Mouse (Mus musculus): ENCODE results near the gene Acsm5. TPM values are rescaled to one million over a fixed set of nuclear protein-coding genes. Genes with fewer than 3 reads are reported as not detected.

Acsm5 gene
- polyA plus RNA-seq (2016; fragmentation: Nextera tagmentation; extraction: Ambion mirVana), result not detected in 2 replicates

DNA sequence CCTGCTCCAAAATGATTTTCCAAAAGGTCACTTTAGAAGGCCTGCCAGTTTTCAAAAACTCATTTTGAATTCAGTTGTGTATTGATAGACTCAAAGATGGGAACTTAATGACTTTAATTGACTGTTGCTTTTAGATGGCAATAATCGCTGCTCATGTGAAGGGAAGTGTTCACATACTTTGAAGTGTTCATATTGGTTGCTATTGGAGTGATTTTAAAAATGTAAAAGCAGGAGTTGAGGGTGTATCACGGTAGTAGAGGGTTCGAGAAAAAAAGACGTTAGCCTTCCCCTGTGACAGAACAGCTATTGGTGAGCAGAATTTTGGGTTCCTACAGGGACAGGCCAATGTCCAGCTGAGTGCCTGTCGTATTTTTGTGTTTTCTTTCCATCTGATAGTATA is at the start of gene Acsm5:
Gene Acsm5 (plus strand): TSS at position 301 of the 400 bp plus-strand sequence.
- H3K9ac ChIP-seq, result no peak within 1 kb of the TSS
- H3K9me3 ChIP-seq (replicated peaks), result no peaks in the 10 kb centered on the region
- WGBS, result 72% methylated on average over 5 of the region's 5 CpGs

DNA sequence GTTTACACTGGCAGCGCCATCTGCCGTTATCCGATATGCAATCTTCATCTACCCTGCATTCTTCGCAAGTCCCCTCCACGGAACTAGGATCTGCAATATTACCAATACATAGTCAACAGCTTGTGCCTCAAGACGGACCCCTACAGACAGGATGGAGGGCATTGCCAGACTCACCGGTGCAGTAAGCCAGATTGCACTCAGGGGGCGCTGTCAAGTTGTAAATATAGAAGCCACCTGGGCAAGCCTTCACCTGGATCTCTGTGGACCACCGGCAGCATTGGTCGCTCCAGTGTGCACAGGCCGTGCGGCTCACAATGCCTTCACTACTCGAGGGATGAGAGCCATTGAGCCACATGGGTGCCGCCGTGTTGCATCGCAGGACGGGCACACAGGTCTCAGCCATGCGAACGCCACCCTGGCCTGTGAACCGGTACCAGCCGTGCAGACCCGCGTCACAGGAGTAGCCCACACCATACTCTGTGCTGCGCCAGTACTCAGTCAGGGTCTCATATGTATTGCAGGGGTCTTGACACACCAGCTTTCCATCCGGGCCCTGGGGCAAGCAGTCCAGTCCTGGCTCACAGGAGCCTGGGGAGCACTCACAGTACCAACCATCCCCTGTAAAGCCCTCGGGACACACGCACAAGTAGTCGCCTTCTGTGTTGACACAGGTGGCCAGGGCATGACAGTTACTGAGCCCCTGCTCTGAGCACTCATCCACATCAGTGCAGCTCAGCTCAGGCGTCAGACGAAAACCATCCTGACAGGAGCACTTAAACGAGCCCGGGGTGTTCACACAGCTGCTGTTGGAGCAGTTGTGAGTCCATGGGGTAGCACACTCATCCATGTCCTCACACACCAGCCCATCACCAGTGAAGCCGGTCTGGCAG is 42.5 kb upstream of the Acsm5 start:
- H3K4me3 ChIP-seq, result no peak overlapping the region
- 72% methylated on average over 33 of the region's 33 CpGs for WGBS
- H3K36me3 ChIP-seq, result no peaks in the 10 kb centered on the region
- no peaks in the 10 kb centered on the region for H3K9me3 ChIP-seq (replicated peaks)
- H3K27me3 ChIP-seq, result no peaks in the 10 kb centered on the region
- H3K4me1 ChIP-seq, result no peaks in the 10 kb centered on the region
- ATAC-seq (ENCODE audit: low FRiP score), result 0 out of 2 replicates have a peak, but pooled peaks have one; percentile 16
- no peak overlapping the region for H3K4me2 ChIP-seq (replicated peaks)
- no peak overlapping the region for H3K9ac ChIP-seq
- no peak overlapping the region for H3K27ac ChIP-seq

More for the DNA sequence above, at the start of gene Acsm5:
- Histone ChIP-seq H3K36me3 (no peaks in the 10 kb centered on the region), H3K4me2 (replicated peaks) (no peak within 1 kb of the TSS), H3K4me1 (no peaks in the 10 kb centered on the region), H3K4me3 (no peak within 1 kb of the TSS), H3K27ac (no peak within 1 kb of the TSS), H3K27me3 (no peaks in the 10 kb centered on the region)
- no peak for ATAC-seq (ENCODE audit: low FRiP score)

DNA sequence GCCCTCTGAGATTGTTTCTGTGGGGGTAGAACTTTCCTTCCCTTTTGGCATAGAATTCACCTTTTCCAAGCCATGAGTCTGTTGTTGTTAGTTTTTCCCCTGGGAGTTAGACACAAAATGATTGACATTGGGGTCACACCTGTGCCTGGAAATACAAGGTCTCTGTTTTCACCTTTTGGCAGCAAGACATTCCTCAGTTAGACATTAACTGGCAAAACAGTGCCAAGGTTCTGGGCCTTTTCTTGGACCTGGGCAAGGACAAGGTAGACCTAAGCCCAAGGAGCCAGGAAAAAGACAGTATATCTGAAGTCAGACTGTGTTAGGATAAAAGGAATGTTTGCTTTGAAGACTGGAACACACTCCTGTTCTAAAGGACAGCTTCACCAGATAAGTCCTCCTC is 40.0 kb upstream of the Acsm5 start, which contains the start of gene Umod:
Gene Umod (minus strand): TSS at position 27 of the 400 bp plus-strand sequence.
- Histone ChIP-seq H3K9ac (no peak within 1 kb of the TSS), H3K36me3 (no peaks in the 10 kb centered on the region), H3K27ac (no peak within 1 kb of the TSS), H3K4me2 (replicated peaks) (no peak within 1 kb of the TSS), H3K4me3 (no peak within 1 kb of the TSS), H3K9me3 (replicated peaks) (no peaks in the 10 kb centered on the region), H3K27me3 (no peaks in the 10 kb centered on the region), H3K4me1 (no peaks in the 10 kb centered on the region)
- ATAC-seq (ENCODE audit: low FRiP score), result no peak

DNA sequence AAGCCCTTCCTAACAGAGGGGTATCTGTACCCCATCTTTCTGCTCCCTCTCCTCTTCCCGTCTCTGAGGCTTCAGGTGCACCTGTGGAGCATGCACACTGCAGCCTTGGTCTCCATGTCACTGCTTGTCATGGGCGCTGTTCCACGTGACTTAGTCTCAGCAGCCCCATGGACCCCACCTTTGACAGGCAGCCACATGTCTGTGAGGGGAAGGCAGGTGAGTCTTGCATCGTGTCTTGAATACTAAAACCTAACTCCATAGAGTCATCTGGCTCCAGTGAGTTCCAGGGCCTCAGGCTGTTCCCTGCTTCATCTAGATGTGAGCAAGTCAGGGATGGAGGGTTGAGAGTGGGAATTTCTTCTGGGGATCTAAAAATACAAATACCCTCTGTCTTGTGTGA is 35.1 kb upstream of the Acsm5 start:
- Histone ChIP-seq H3K4me2 (replicated peaks) (no peak overlapping the region), H3K4me1 (no peaks in the 10 kb centered on the region), H3K9me3 (replicated peaks) (no peaks in the 10 kb centered on the region), H3K36me3 (no peaks in the 10 kb centered on the region), H3K9ac (no peak overlapping the region), H3K27me3 (no peaks in the 10 kb centered on the region), H3K27ac (no peak overlapping the region), H3K4me3 (no peak overlapping the region)
- 84% methylated on average over 4 of the region's 4 CpGs for WGBS
- no peak for ATAC-seq (ENCODE audit: low FRiP score)

DNA sequence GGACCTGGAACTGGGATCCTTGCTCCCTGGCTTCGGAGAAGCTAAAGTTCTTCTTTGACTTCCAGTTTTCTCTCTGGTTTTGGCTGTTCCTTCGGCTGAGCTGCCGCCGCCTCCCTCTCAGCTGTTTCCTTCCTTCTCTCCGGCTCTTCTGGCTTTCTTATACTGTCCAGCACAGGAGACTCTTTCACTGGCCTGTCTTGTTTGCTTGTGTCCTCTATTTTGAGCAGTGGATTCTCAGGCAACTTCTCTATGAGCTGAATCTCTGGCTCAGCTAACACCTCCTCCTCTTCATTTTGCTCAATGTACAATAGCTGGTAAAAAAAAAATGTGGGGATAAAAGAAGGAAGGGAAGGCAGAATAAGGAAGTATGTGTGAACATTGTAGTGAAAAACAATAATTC is 32.6 kb upstream of the Acsm5 start:
- Histone ChIP-seq H3K36me3 (no peaks in the 10 kb centered on the region), H3K9ac (no peak overlapping the region), H3K27ac (no peak overlapping the region), H3K4me1 (no peaks in the 10 kb centered on the region), H3K4me2 (replicated peaks) (no peak overlapping the region), H3K9me3 (replicated peaks) (no peaks in the 10 kb centered on the region), H3K4me3 (no peak overlapping the region), H3K27me3 (no peaks in the 10 kb centered on the region)
- ATAC-seq (ENCODE audit: low FRiP score), result no peak
- 89% methylated on average over 5 of the region's 5 CpGs for WGBS

DNA sequence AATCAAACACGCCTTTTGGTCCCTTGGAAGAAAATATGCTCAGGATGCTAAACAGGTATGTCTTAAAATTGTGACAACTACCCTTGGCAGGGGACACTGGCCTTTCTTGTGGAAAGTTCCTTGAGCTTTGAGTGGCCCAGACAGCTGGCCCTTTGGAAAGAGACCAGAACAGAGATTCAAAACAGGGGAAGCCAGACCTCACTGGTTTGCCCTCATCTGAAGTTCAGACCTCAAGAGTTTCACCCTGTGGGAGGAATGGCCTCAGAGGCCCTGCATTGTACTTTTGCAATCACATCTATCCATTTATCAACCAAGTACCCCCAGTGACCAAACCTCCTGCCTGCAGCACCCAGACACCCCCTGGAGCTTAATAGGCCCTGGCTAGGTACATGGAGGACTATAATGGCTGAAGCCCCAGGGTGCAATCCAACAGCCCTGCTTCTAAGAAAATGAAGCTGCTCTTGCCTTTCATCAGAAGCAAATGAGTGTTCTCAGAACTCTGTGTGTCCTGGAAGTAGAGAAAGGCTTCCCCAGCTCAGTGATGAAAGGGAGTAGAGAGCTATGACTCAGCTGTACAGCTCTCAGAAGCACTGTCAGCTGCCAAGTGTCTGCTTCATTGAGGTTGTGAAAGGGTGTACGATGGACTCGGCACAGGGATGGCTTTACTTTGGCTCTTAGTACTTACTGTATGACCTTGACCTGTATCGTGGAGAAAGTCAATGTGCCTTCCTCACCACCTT is 29.1 kb upstream of the Acsm5 start:
- no peaks in the 10 kb centered on the region for H3K36me3 ChIP-seq
- no peak overlapping the region for H3K4me3 ChIP-seq
- no peaks in the 10 kb centered on the region for H3K9me3 ChIP-seq (replicated peaks)
- H3K4me1 ChIP-seq, result no peaks in the 10 kb centered on the region
- no peak overlapping the region for H3K9ac ChIP-seq
- no peak overlapping the region for H3K27ac ChIP-seq
- 89% methylated on average over 4 of the region's 4 CpGs for WGBS
- H3K27me3 ChIP-seq, result no peaks in the 10 kb centered on the region
- ATAC-seq (ENCODE audit: low FRiP score), result no peak
- no peak overlapping the region for H3K4me2 ChIP-seq (replicated peaks)

DNA sequence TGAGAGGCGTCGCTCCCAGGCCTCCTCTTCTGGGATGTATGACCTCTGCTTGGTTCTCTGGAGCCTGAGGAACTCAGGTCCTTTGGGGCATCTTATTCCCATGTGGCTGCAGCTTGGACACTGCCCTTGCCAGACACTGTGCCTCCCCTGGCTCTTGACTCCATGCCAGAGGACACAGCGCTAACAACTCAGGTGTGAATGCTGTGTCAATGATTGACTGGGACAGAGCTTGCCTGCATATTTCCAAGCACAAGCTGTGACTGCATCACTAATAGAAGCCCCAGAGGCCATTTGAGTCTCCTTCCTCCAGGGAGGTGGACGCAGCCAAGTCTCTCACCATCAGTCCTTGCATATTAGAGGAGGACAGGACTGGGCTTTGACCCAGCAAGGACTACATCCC is 8.1 kb upstream of the Acsm5 start:
- Histone ChIP-seq H3K4me3 (no peak overlapping the region), H3K4me2 (replicated peaks) (no peak overlapping the region), H3K27me3 (no peaks in the 10 kb centered on the region), H3K9me3 (replicated peaks) (no peaks in the 10 kb centered on the region), H3K27ac (no peak overlapping the region), H3K4me1 (no peaks in the 10 kb centered on the region), H3K36me3 (no peaks in the 10 kb centered on the region), H3K9ac (no peak overlapping the region)
- ATAC-seq (ENCODE audit: low FRiP score), result no peak
- WGBS, result 91% methylated on average over 4 of the region's 4 CpGs

DNA sequence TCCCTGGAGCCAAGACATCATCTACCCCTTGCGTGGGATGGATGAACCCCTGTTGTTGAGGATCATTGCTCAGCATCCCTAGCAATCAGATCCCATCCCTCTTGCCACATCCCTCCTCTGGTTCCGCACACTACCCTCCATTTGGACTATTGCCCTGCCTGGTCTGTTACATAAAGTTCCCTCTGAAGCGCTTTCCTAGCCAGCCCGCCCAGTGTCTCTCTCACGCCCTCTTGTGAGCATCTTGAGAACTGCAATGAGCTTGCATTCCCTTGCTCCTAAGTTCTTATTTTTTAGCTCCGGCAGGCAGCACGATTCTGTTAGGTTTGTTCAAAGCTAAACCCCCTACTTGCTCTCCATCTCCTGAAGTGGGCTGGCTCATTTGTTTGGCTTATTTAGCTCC is 6.2 kb upstream of the Acsm5 start:
- Histone ChIP-seq H3K4me1 (no peaks in the 10 kb centered on the region), H3K9ac (no peak overlapping the region), H3K36me3 (no peaks in the 10 kb centered on the region), H3K9me3 (replicated peaks) (no peaks in the 10 kb centered on the region), H3K4me3 (no peak overlapping the region), H3K4me2 (replicated peaks) (no peak overlapping the region), H3K27ac (no peak overlapping the region), H3K27me3 (no peaks in the 10 kb centered on the region)
- ATAC-seq (ENCODE audit: low FRiP score), result no peak
- WGBS, result 28% methylated on average over 7 of the region's 7 CpGs

DNA sequence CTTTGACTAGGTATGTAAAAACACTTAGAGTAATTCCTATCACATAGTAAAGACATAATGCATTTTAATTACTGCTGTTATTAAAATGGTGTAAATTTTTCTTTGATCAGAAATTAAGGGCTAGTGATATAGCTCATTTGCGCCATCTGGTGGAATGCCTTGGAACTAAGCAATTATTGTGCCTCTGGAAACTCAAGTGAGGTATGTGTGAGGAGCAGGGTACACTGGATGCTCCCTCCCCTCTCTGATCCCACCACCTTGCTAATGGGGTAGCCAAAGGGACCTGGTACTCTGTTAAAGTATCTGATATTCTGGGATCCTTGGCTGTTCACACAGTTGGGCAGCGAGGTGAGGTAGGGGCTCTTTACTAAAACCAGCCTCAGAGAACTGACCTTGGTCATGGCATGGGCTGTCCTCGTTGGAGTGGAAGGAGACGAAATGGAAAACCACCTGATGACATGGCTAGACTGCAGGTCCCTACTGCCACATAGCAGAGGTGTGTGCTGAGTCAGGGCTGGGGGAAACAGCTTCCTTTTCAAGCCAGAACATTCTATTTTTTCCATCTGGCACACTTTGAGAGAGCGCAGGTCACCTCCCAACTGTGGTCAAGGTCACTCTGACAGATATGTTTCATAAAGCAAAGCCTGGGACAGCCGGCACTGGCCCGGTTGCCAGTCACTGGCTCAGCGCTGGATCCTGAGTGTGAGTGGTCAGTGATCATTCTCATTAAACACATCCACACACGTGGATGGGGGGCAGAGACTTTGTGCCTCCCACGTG is 3.6 kb upstream of the Acsm5 start:
- H3K27ac ChIP-seq, result no peak overlapping the region
- H3K9me3 ChIP-seq (replicated peaks), result no peaks in the 10 kb centered on the region
- H3K4me1 ChIP-seq, result no peaks in the 10 kb centered on the region
- no peaks in the 10 kb centered on the region for H3K27me3 ChIP-seq
- WGBS, result 68% methylated on average over 10 of the region's 10 CpGs
- H3K36me3 ChIP-seq, result no peaks in the 10 kb centered on the region
- H3K9ac ChIP-seq, result no peak overlapping the region
- peak; percentile 16; the same call in 1 of the 2 replicates for ATAC-seq (ENCODE audit: low FRiP score)
- H3K4me2 ChIP-seq (replicated peaks), result no peak overlapping the region
- H3K4me3 ChIP-seq, result no peak overlapping the region

DNA sequence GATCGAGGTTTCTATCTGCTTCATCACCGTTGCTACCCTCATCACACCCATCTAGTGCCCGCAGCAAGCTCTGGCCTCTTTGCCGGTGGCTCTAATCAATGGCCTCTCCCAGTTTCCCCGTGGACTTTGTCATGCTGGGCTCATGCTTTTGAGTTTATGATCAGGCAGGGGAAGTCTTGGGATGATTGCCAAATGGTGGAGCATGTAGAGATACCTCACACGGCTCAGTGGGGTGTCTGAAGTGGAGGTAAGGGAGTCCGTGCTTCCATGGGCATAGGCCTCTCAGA is 3.0 kb upstream of the Acsm5 start:
- no peak overlapping the region for H3K9ac ChIP-seq
- no peak overlapping the region for H3K27ac ChIP-seq
- WGBS, result 83% methylated on average over 7 of the region's 7 CpGs
- ATAC-seq (ENCODE audit: low FRiP score), result no peak
- H3K4me2 ChIP-seq (replicated peaks), result no peak overlapping the region
- no peaks in the 10 kb centered on the region for H3K36me3 ChIP-seq
- no peaks in the 10 kb centered on the region for H3K9me3 ChIP-seq (replicated peaks)
- H3K4me3 ChIP-seq, result no peak overlapping the region
- H3K27me3 ChIP-seq, result no peaks in the 10 kb centered on the region
- no peaks in the 10 kb centered on the region for H3K4me1 ChIP-seq

DNA sequence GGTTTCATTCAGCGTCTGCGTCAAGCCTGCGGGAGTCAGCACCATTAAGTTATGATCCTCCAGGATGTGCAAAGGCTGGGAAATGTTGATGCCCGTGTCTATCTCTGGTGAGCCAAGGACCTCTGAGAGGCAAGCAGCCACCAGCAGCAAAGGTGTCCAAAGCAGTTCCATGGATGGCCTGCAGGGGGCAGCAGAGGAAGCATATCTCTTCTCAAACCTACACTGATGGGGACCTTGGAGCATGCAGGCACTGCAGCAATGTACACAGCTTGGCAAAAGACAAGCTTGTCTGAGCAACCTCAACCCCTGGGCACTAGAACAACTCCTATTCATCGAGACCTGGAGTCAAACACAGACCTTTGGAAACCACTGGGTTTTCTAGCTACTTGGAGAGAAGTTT is 391 bp downstream of the Acsm5 start:
- no peaks in the 10 kb centered on the region for H3K4me1 ChIP-seq
- no peaks in the 10 kb centered on the region for H3K9me3 ChIP-seq (replicated peaks)
- no peak overlapping the region for H3K27ac ChIP-seq
- H3K36me3 ChIP-seq, result no peaks in the 10 kb centered on the region
- no peak overlapping the region for H3K4me2 ChIP-seq (replicated peaks)
- no peak overlapping the region for H3K9ac ChIP-seq
- 48% methylated on average over 5 of the region's 5 CpGs for WGBS
- no peak for ATAC-seq (ENCODE audit: low FRiP score)
- no peak overlapping the region for H3K4me3 ChIP-seq
- H3K27me3 ChIP-seq, result no peaks in the 10 kb centered on the region

DNA sequence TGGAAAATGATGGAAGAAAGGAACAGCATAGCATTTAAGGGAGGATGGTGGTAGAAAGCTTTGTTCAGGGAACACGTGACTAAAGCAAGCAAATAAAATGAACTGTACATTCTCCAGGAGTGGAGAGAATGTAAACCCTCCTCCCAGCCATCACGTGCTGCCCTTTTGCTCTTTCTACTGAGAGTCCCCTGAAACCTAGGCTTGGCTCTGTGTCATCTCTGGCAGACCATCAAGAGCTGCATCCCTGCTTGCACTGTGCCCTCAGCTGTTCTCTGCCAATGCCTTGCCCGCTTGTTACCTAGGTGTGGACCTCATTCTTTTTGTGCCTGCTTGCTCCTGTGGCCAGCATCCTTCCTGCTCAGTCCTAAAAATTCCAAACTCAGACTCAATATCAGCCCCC is 2.6 kb downstream of the Acsm5 start:
- no peaks in the 10 kb centered on the region for H3K36me3 ChIP-seq
- H3K9me3 ChIP-seq (replicated peaks), result no peaks in the 10 kb centered on the region
- no peak overlapping the region for H3K4me2 ChIP-seq (replicated peaks)
- no peak overlapping the region for H3K9ac ChIP-seq
- 84% methylated on average over 3 of the region's 3 CpGs for WGBS
- no peak for ATAC-seq (ENCODE audit: low FRiP score)
- H3K27me3 ChIP-seq, result no peaks in the 10 kb centered on the region
- no peaks in the 10 kb centered on the region for H3K4me1 ChIP-seq
- H3K4me3 ChIP-seq, result no peak overlapping the region
- H3K27ac ChIP-seq, result no peak overlapping the region

Measured in hindbrain, embryonic 12.5 days (tissue).